Mouse (Mus musculus) fibroblast of lung, adult 2 months (primary cell): ENCODE measurements around the gene Krtap7-1.

ENCODE experiments used
- DNase-seq: peaks from one replicate; pipeline ENCODE4 v3.0.0-alpha.2; 2011; ENCODE audit warnings: low read depth

Krtap7-1 gene

DNA sequence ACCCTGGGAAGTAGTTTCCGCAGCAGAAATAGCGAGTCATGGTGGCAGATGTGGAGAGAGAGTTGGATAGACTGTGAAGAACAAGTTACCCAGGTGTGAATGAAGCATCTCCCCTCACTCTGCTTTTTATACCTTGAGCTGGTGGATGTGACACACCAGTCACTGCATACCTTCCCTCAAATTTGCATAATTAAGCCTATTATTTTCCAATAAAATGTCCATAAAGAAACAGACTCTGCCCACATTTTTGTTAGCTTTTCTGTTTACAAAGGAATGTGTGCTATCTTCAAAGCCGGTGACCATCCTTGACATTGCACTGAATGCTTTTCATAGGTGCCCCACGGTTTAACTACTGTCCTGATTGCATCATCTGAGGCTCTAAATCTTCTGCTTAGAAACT, at the start of gene Krtap7-1:
Gene Krtap7-1 (minus strand): TSS at position 101 of the 400 bp plus-strand sequence.
- DNase-seq = no peak

DNA sequence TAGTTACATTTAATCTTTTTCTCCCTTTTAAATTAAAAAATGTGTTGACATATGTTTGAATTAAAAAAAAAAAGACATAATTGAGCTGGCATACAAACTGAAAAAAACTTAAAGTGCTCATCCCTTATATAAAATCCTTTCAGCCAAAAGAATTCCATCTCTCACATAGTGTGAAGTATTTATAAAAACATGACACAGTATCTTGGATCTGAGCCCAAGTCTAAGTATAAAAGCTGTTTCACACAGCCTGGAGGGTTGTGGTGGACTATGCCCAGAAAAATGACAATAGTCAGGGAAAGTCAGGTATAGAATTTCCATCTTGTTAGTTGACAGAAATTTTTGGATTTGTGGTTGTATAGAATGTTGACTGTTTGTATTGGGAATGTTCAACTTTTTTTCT, 42.2 kb upstream of the Krtap7-1 start:
- DNase-seq = no peak

DNA sequence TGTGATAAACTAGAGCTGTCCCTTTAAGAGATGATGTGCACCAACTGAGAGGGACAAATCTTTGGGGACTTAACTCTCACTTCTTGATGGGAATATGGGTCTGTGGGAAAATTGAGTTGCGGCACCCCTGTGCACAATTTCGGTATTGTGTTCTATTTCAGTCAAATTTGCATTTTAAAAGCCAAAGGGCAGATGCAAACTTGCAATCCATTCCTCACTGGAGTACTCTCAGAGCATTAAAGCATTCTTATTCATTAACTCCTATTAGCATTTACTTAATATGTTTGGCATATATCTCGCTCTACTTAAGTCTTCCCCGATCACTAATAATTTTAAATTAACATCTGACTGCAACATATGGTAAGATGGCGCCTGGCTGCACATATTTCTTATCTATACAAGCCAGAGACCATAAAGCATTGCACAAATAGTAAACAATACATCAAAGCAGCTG, 29.9 kb upstream of the Krtap7-1 start:
- no peak for DNase-seq

DNA sequence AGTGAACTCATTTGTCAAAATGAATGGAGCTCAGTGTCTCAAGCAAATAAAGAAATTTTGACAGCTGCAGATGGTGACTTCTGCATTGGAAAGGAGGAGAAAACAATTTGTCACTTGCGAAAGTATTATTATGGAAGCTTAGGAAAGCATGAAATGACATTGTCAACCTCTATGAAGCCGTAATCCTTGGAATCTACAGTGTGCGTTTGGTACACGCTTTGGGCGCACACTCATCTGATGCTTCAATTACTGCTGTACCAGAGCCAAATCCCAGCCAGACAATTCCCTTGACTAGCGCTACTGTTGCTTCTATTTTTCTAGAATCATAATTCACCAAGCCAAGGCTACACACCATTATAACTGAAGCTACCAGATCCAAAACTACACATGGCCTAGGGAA, 29.2 kb upstream of the Krtap7-1 start:
- no peak for DNase-seq

DNA sequence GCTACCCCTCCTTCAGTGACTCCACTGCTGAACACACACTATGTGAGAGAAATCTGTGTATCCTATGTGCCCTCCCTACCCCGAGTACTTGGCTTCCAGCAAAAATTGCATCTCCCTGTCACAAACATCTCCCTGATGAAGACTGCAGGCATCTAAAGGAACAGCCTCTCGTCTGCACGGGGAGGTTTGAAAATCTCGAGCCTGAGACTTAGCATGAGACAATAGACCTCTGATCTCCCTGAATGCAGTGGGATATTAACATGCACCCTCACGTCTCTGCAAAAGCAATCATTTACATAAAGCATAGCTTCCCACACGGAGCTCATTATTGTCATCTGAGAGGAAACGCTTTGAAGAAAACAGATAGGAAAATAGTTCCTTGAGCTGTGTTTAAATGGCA, 22.4 kb upstream of the Krtap7-1 start:
- no peak for DNase-seq

DNA sequence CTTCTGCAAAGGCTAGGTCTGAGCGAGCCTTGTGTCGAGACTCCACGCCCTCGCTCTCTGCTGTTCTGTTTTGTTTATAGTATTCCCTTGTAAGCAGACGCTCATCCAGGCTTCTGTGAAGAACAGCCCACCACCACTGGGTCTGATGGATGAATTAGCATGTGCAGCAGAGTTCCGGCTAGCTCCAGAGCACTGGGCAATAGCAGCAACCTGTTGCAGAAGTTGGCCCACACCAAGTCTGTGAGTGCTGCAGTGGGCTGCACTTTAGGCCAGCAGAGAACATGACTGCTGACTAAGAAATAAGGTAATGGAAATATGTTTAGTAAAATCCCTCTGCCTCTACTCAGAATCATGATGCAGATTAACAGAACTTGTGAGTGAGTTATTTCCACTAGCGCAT, 21.7 kb upstream of the Krtap7-1 start:
- DNase-seq = no peak

DNA sequence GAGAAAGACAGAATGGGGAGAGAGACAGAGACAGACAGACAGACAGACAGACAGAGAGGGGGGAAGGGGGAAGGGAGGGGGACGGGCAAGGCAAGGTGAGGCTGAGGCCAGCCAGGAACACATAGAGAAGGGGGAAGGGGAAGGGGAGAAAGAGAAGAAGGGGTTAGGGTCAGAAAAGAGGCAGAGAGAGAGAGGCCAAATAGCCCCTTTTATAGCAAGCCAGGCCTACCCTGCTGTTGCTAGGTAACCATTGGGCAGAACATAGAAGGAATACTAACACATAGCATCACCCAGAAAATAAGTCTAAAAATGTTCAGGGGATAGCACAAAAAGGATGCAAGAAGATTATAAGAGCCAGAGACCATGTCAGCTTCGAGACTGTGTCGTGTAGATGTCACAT, 20.3 kb upstream of the Krtap7-1 start:
- DNase-seq = no peak

DNA sequence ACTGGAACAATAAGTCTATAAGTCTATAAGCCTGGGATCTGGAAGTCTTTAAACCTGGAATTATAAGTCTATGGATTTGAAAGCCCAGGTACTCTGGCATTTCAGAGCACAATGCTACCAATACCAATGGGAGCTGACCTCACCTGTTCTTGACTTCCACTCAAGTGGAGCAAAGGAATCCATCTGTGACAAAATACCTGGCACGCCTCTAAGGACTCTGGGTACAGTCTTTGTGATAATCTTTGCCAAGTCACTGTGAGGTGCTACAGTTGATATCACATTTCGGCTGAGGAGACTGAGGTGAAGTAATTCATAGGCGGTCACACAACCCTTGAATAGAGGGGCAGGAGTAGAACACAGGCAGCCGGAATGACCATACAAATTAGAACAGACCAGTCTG, 12.9 kb upstream of the Krtap7-1 start:
- no peak for DNase-seq

DNA sequence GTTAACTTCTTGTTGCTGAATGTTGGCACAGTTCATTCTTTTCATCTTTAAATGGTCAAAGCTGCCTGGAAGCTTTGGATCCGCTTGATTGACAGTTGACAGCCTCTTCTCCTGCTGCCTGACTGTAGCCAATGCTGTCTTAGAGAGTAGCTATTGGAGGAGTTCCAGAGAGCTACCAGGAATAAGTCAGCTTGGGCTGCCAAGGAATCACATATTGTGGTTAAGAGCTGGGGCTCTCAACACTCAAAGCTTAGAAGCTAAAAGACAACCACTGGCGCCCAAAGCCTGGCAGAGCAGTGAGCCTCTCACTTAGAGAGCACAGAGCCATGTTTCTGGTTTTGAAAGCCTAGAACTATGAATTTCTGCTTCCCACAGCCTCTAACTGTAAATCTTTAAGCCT, 12.4 kb upstream of the Krtap7-1 start:
- no peak for DNase-seq

DNA sequence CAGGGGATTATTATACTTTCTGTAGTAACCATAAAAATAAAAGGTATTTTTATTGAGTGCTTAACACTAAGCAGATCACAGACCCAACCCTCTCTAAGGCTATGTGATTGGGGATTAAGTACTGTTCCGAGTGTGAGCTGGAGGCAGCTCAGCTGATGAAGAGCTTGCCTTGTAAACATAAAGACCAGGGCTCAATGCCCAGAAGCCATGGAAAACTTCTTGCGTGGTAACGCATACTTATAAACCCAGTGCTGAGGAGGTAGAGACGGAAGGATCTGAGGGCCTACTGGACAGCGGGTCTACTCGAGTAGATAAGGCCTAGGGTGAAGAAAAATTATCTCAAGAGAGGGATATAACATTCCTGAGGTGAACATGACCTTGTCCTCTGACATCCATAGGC, 12.0 kb upstream of the Krtap7-1 start:
- no peak for DNase-seq

DNA sequence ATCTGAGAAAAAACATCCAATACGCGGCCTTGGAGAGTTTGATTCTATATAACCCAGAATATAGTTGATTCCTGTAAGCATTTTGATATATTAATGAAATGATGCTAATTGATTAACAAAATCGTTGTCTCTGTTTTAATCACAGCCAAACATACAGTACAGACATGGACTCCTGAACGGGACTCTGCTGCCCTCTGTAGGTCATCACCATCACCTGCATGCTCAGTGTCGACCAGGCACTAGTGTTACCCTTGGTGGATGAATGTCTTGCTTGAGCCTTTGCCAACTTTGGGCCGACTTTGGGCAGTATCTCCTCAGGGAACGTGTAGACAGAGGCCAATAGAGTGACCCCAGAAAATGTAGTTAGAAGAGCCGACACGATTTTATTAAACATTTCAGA, 9.5 kb upstream of the Krtap7-1 start:
- DNase-seq = no peak

DNA sequence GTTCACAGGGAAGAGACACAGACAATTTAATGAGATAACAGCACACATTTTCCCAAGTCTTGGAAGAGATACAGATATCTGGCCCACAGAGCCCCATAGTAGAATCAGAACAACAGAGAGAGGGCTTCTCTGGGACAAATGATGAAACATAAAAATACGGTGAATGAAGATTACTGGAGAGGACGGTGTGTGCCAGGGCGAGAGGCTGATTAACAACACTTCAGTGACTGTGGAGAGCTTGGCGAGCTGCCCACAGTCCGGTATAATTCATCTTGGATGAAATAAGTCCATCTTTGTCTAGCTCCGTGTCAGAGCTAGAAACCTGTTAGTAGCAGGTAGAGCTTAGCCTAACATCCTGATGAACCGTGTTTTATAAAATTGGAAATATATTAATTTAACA, 5.3 kb upstream of the Krtap7-1 start:
- no peak for DNase-seq

DNA sequence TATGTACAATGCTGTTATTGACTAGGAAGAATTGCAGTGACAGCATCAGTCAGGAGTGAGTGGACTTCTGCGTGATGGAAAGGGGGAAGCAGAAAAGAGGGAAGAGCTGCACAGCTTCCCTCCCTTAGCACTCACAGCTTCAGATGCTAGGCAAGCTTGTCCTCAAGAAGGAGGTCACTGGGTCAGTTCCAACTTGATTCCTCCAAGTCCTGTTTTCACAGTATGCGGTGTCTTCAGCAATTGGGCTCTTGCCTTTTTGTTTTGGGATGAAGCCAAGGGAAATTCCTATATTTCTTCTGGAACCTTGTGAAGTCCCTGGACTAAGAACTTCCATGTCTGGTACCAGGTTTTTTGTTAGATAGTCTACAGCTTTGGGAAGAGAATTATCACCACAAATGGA, 4.6 kb downstream of the Krtap7-1 start:
- no peak for DNase-seq

DNA sequence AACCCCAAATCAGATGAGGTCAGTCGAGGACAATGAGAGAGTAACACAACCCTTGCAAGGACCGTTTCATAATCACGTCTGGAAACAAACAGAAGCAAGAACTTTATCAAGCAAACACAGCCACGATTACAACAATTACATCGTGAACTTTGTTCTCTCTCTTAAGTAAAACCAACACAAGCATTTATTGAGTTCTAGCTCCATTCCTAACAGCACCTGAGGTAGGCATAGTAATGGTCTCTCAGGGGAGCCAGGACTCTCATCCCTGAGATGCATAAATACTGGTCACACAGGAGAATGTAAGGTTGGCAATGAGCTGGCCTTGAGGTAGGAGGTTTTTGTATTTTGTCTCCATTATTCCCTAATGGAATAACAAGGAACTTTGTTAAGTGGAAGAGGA, 6.3 kb downstream of the Krtap7-1 start:
- no peak for DNase-seq

DNA sequence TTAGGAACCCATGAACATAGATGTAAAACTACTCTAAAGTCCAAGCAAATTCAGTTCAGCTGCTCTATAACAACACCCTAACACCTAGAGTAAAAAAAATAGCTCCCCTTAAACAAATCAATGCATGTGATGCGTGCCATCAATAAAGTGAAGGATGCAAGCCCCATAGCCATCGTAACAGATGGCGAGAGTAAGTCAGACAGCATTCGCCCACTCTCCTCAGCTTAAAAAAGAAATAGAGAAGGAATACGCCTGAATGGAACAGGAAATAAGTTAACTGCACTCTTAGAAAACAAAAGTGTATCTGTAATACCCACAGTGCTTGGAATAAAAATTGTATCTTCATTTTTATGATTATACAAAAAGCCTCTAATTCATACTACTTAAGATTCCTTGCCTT, 11.1 kb downstream of the Krtap7-1 start:
- no peak for DNase-seq

DNA sequence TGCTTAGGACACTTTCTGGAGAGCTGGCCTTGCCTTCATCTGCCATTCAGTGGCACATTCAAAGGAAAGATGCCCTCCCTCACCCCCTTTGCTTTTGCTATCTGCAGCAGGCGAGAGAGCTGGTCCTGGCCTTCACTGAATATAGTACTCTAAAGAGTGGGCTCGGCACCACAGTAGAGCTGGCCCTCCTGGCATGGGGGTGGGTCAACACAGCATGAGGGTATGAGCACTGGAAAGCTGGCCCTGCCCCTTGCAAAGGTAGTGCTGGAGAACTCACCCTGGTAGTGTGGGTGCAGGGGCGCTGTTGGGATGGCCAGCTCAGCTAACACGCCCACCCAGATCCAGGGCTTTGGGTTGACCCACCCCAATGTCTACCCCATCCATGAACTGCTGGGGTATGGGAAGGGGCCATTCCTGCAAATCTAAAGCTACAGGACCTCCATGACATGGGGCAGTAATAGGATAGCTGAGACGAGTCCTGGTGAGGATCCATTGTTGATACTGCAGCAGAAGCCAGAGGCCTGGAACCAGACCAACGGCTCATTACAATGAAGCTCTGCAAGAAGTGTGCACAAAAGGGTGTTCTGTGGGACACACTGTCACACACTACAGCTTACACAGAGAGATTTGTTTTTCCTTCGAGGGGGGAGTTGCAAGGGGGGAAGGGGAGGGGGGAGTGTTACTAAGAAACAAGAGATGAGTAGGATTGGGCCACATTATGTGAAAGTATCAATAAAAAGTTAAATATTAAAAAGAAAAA, 12.5 kb downstream of the Krtap7-1 start:
- DNase-seq = no peak

DNA sequence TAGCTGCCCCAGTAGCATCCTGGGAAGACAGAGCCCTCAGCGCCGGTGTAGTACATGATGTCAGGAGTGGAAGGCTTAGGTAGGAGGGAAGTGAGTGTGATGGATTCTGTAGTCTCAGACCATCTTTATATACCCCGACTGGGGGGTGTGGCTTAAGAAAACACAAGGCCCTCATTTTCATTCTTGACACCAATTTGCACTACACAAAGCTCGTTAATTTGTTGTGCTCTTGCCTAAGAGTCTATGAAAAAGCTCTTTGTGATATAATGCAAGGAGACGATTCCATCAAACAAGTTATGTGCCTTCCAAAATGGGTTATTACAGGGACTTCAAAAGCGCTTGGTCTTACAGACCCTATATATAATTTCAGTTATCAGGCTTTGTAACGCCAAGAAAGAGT, 20.3 kb downstream of the Krtap7-1 start, which contains the start of gene Krtap8-1:
Gene Krtap8-1 (minus strand): TSS at position 101 of the 400 bp plus-strand sequence.
- DNase-seq = no peak

DNA sequence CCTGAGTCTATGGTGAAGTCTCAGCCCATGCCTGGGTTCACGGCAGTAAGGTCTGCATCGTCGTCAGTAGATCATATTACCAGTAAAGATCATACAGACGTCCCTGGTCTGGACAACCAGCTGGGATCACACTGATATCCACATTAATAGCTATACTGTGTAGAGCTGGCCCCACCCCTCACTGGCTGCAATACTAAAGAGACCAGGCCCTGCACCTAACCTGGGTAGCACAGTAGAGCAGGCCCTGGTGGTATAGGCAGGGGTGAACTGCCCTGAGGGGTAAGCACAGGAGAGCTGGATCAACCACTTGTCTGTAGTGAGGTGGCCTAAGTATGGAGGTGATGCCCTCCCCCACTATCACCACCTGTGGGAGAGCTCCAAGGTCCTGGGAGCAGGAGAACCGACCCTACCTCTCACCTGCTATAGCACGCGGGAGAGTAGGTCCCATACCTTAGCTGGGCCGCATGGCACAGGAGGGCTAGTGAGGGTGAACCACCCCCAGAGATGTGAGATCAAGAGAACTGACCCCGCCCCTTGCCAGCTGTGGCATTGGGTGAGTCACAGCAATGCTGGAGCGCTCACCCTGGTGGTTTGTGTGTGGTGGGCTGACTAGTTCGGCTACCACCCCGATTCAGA, 30.3 kb downstream of the Krtap7-1 start:
- no peak for DNase-seq

DNA sequence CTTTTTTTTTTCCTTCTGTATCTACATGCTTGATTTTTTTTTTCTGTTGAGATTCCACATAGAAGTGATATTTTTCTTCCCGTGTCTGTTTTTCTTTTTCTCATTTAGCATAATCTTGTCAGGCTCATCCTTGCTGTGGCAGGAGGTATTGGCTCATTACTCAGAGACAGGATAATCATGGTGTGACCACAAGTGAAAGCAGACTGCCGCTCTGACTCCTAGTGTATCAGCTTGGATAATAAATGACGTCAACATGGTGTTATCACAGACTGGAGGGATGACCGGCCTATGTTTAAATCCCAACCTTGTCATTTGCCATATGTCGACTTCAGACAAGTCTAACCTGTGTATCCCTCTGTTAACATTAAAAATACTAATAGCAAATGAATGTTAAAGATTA, 46.9 kb downstream of the Krtap7-1 start:
- DNase-seq = no peak
